Mouse (Mus musculus): ENCODE data around the gene Ccdc92. TPM values are rescaled to one million over a fixed set of nuclear protein-coding genes. Genes with fewer than 3 reads are reported as not detected.

Gene Ccdc92
- polyA plus RNA-seq (2017; shearing (Covaris generic)): 38.4 TPM

GRCm38 (mm10) chr5:124862013-124862866 lies at the start of gene Ccdc92, which contains the start of gene Zfp664:
Gene Ccdc92, minus strand, starts transcription at chr5:124862424.
Gene Zfp664, plus strand, starts transcription at chr5:124862691.

Other genes with a start within 250 kb of the Ccdc92 start
- gene Atp6v0a2, start 233.8 kb downstream of the Ccdc92 start, polyA plus RNA-seq (2017; shearing (Covaris generic)): 86.0 TPM
- 0.06 TPM for gene Dnah10, start 137.3 kb downstream of the Ccdc92 start, polyA plus RNA-seq (2017; shearing (Covaris generic))
- 39.3 TPM for gene Zfp664, start 267 bp upstream of the Ccdc92 start, polyA plus RNA-seq (2017; shearing (Covaris generic))
- 0.41 TPM for gene Rflna, start 140.8 kb upstream of the Ccdc92 start, polyA plus RNA-seq (2017; shearing (Covaris generic))